Mouse (Mus musculus) inflammation-experienced regulatory T-cells, adult 6 months (primary cell): ENCODE measurements around the gene Tle3. TPM values are rescaled to one million over a fixed set of nuclear protein-coding genes. Genes with fewer than 3 reads are reported as not detected.
A peak's percentile ranks its signal among the peaks of the same experiment; 100 is the strongest.

Experiments
- ATAC-seq: one replicate; pipeline ENCODE4 v1.8.0; 2017
- polyA plus RNA-seq, 3 experiments: library from polyadenylated mRNA; unstranded; fragments of 100-300 nt; shearing (Covaris generic); gene quantifications; one replicate each; pipeline ENCODE4 v1.2.1; 2017

Tle3 gene
- polyA plus RNA-seq, 3 experiments from 2014 or later = 24.8 to 36.7 (median 29.8) TPM

GRCm38 (mm10) chr9:61436761-61437160, 64.6 kb downstream of the Tle3 start:
- ATAC-seq = no peak

DNA sequence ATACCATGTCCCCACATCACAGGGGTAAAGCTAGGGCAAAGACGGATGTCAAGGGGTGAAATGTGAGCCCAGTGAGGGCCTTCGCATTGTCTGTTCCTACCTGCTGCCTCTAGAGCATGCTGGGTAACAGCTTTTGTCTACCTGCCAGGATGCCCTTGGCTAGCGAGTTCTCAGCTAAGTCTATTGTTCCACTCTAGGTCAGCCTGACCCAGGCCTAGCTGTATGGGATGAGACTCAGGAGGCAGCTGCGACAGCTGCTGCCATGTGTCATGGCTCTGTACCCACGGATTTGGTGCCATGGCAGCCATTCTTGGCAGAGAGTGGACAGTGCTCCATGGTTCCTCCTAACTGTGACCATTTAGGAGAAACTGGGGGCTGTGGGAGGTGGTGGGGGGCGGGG, 66.9 kb downstream of the Tle3 start:
- no peak for ATAC-seq

DNA sequence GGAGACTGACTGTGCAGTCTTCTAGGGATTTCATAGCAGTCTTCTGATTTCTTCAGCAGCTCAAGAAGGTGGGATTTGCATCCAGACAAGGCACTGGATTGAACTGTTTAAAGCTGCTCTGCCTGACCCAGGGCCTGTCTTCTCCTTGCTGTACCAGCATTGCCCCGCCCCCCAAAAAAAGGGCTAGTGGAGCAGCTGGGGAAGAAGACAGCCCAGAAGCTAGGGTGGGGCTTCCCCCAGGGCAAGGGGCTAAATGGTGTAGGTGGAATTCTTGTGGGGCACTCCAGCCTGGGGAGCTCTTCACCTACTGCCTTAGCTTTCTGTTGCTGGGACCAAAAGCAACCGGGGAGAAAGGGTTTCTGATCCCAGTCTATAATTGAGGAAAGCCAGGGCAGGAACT, 67.8 kb downstream of the Tle3 start:
- no peak for ATAC-seq

DNA sequence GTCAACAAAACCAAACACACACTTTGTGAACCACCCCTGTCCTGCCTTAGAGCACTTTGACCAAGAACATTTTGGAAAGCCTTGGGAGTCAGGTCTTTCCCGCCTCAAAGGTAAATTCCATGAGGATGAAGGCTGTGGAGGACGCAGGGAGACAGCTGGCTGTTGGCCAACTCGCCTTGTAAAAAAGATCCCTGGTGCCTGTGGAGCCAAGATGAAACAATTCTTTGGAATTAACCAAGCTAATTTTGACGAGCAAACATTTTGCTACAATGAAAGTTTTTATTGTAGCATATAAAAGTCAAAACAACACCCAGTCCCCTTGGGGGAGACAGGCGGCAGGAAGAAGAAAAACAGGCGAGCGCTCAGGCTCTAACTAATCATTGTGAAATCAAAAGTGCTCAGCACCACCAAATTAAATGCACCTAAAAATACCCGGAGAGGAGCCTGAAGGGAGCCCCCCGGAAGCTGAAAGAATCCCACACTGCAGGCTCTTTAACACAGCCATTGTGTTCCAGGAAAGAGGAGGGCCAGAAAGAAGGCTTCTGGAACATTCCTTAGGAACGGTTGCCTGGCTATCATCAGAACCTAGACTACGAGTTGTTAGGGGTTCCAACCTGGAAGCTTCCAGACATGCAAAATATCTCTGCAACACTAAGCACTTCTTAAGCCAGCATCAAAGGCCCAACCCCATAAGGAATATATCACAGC, 69.2 kb downstream of the Tle3 start:
- ATAC-seq = no peak

DNA sequence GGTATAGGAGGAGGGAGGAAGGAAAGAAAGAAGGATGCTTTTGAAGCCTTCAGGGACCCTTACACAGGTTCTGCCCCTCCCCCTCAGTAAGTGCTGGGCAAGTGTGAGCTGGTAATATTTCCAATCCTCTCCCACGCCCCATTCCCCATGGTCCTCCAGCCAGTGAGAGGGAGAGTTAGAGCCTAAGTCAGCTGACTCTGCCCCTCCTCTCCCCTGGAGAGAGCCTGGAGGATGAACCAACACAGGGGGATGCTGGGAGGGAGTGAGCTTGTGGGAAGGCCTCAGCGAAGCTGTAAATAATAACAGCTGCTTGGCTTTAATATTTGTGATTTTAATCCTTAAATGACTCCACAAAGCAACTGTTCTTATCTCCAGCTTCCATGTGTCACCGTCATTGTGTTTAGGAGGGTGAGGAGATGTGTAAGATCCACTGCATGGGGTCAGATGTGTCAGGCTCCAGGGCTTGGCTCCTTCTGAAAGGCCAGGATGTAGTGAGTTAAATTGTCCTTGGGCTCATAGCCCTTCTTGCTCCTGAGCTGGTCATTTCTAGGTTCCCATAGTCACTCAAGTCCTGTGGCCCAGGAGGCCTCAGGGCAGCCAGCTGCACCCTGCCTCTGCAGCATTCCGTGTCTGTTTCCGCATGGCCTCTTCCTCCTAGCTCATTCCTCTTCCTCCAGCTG, 70.9 kb downstream of the Tle3 start:
- ATAC-seq = no peak

- no peak for ATAC-seq
Measured at GRCm38 (mm10) chr9:61445151-61445550, 73.0 kb downstream of the Tle3 start.

DNA sequence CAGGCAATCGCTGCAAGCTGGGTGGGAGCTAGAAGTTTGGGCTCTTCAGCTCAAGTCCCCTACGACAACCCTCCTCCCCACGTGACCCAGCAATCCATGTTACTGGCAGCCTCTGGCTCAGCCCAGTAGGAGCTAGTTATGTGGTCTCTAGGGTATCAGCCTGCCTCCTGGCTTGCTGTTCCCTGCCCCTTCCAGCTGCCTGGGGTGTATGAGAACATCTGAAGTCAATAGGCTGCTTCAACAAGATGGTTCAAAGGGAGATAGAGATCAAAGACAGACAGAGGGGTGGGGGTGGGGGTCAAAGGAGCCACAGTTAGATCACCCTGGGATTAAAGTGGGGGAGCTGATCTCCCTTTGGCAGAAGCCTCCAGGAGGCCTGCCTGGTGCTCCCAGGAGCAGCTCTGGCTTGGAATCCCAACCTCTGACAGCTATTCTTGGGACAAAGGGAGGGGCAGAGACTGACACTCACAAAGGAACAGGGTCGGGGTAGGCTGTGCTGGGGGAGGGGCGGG, 73.6 kb downstream of the Tle3 start:
- ATAC-seq = no peak

- ATAC-seq = no peak
Measured at GRCm38 (mm10) chr9:61446965-61447364, 74.8 kb downstream of the Tle3 start.

GRCm38 (mm10) chr9:61449363-61449904, 77.3 kb downstream of the Tle3 start:
- ATAC-seq = no peak

- ATAC-seq = no peak
Measured at GRCm38 (mm10) chr9:61452081-61452480, 79.9 kb downstream of the Tle3 start.

- no peak for ATAC-seq
Measured at GRCm38 (mm10) chr9:61455861-61456261, 83.7 kb downstream of the Tle3 start.

DNA sequence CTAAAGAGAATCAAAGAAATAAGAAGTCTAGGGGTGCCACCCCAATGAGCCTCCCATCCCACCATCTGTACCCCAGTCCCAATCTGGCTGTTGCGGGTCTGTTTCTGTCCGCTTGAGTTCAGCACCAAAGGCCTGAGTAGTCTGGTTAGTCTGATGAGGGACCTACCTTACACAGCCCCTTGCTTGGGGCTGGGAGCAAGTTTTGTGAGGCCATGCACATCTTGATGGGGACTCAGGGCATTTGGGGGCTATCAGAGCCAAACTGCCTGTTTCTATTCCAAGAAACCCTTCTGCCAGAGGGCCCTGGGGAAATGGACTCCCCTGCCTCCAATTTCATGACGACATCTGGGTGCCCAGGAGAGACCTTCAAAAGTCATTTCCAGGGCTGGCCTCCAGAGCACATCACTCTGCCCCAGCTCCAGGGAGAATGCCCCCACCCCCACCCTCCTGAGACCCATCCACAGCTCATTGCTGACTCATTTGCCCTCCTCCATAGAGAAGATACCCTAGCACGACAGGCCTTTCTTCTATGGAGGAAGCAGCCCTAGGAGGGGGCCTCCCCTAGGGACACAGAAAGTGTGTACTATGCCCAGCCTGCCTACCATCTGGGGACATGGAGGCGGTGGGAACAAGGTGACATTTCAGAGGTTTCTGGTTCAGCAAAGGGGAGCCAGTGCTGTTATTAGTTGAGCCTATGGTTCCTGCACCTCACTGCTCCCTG, 84.4 kb downstream of the Tle3 start:
- peak; percentile 56 for ATAC-seq

DNA sequence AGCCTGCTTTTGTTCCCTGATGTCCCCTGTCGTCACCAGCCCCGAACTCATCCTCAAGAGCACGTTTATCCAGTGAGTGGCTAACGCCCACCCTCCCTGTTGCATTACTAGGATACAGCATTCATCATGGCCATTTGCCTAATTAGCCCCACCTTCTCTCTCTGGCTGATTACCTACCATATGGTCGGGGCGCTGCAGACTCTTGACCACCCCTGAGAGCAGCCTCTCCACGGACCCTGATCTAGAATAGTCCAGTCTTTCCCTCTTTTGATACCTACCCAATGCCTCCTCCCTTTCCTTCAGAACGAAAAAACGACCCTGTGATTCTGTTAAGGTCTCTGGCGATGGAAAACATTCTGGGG, 85.0 kb downstream of the Tle3 start:
- ATAC-seq = no peak

DNA sequence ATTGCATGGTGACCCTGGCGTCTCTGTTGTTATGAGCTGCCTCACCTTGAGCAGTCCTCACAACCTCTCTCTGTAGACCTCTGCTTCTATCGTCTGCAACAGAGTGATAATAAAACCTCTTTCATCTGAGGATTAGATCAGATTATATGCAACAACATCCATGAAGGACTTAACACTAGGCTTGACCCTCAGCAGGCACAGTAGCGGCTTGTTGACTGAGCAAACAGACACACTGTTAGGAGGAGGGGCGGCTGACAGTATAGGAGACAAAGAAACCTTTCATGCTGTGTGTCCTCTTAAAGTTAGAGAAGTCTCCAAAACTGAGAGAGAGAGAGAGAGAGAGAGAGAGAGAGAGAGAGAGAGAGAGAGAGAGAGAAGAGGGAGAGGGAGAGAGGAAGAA, 89.7 kb downstream of the Tle3 start:
- ATAC-seq = no peak

DNA sequence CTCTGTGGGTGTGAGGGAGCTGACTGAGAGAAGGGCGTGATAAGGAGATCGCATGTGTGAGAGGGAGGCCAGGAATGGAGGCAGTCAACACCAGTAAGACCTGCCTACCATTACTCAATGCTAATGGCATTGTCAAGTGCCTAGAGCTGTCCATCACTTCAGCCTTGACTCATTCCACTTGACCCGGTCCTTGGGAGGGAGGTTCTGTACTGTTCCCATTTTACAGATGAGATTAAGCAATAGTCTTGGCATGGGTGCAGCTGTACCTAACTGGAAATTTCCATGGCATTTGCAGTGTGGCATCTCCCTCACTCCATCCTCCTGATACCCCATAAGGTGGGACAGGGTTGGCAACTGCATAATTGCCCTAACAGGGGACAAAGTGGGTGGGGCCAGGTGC, 95.3 kb downstream of the Tle3 start:
- no peak for ATAC-seq
